Mouse (Mus musculus) embryonic facial prominence, embryonic 15.5 days (tissue): Measurements from ENCODE around the gene Irx2. TPM values are rescaled to one million over a fixed set of nuclear protein-coding genes. Genes with fewer than 3 reads are reported as not detected.

Source experiments
- ATAC-seq: fragments of 200-750 bp; cut with Nextera tagmentation; 2 replicates; pipeline ENCODE4 v1.8.0; 2017; ENCODE audit warnings: low read depth, moderate TSS enrichment; ENCODE audit not compliant: insufficient number of reproducible peaks, low FRiP score, low TSS enrichment
- H3K27ac ChIP-seq: fragments of 300-500 bp; sonication (generic); replicated peaks from 2 replicates; pipeline ENCODE4 v1.5.1; 2015; ENCODE audit warnings: mild to moderate bottlenecking, inconsistent platforms
- H3K27me3 ChIP-seq: fragments of 300-500 bp; sonication (generic); 2 replicates; pipeline ENCODE4 v1.6.1; 2015; ENCODE audit warnings: inconsistent platforms
- H3K36me3 ChIP-seq: fragments of 300-500 bp; sonication (generic); 2 replicates; pipeline ENCODE4 v1.6.1; 2015; ENCODE audit warnings: mild to moderate bottlenecking, inconsistent platforms
- H3K4me1 ChIP-seq: fragments of 300-500 bp; sonication (generic); 2 replicates; pipeline ENCODE4 v1.6.1; 2015; ENCODE audit warnings: inconsistent platforms
- H3K4me2 ChIP-seq: fragments of 300-500 bp; sonication (generic); replicated peaks from 2 replicates; pipeline ENCODE4 v1.6.1; 2015; ENCODE audit warnings: mild to moderate bottlenecking, inconsistent platforms
- H3K4me3 ChIP-seq: fragments of 300-500 bp; sonication (generic); replicated peaks from 2 replicates; pipeline ENCODE4 v1.5.1; 2015; ENCODE audit warnings: mild to moderate bottlenecking, inconsistent platforms
- H3K9ac ChIP-seq: fragments of 300-500 bp; sonication (generic); 2 replicates; pipeline ENCODE4 v1.6.1; 2015; ENCODE audit warnings: inconsistent platforms
- H3K9me3 ChIP-seq: fragments of 300-500 bp; sonication (generic); replicated peaks from 2 replicates; pipeline ENCODE4 v1.6.1; 2016; ENCODE audit warnings: inconsistent platforms
- WGBS: fragments of 180-500 bp; shearing (Covaris S2); methylation state at CpG from one replicate; pipeline ENCODE4 v1.1.7; 2015; 5-methylcytosine and 5-hydroxymethylcytosine counted together
- polyA plus RNA-seq: library from polyadenylated mRNA; unstranded; fragments of >200 nt; fragmentation: Nextera tagmentation; extraction: Ambion mirVana; gene quantifications from 2 replicates; pipeline ENCODE4 v1.2.1, GENCODE M21; 2015

Gene Irx2
- polyA plus RNA-seq, 1 experiment from 2014 or later: 35.2 TPM

GRCm38 (mm10) chr13:72627391-72628321, 964 bp upstream of the Irx2 start:
- Histone ChIP-seq H3K9ac (0 out of 2 replicates have a peak overlapping the region, but pooled peaks have one; percentile 21), H3K4me1 (peaks cover 49% of the 10 kb centered on the region), H3K4me2 (peak overlapping the region; percentile 93), H3K4me3 (peak overlapping the region; percentile 62), H3K27me3 (peaks cover 93% of the 10 kb centered on the region), H3K27ac (no peak overlapping the region), H3K9me3 (no peaks in the 10 kb centered on the region), H3K36me3 (no peaks in the 10 kb centered on the region)
- 0 out of 2 replicates have a peak, but pooled peaks have one; percentile 9 for ATAC-seq
- WGBS: under 1% methylated on average over 42 of the region's 42 CpGs

GRCm38 (mm10) chr13:72628935-72629631, 463 bp downstream of the Irx2 start:
- peak overlapping the region; percentile 73 for H3K27ac ChIP-seq
- H3K9me3 ChIP-seq: no peaks in the 10 kb centered on the region
- peaks cover 45% of the 10 kb centered on the region for H3K4me1 ChIP-seq
- WGBS: under 1% methylated on average over 86 of the region's 88 CpGs
- H3K4me3 ChIP-seq: peak overlapping the region; percentile 62
- no peaks in the 10 kb centered on the region for H3K36me3 ChIP-seq
- peak overlapping the region; percentile 50 for H3K9ac ChIP-seq
- peaks cover 90% of the 10 kb centered on the region for H3K27me3 ChIP-seq
- peak; percentile 31 for ATAC-seq
- peak overlapping the region; percentile 93 for H3K4me2 ChIP-seq

GRCm38 (mm10) chr13:72629806-72630205, 1.2 kb downstream of the Irx2 start:
- Histone ChIP-seq H3K4me2 (peak overlapping the region; percentile 93), H3K9me3 (no peaks in the 10 kb centered on the region), H3K4me1 (peaks cover 38% of the 10 kb centered on the region), H3K4me3 (peak overlapping the region; percentile 62), H3K9ac (no peak overlapping the region), H3K36me3 (no peaks in the 10 kb centered on the region), H3K27me3 (peaks cover 90% of the 10 kb centered on the region), H3K27ac (no peak overlapping the region; the same call in 1 of the 2 replicates)
- WGBS: 3% methylated on average over 13 of the region's 13 CpGs
- ATAC-seq: no peak

DNA sequence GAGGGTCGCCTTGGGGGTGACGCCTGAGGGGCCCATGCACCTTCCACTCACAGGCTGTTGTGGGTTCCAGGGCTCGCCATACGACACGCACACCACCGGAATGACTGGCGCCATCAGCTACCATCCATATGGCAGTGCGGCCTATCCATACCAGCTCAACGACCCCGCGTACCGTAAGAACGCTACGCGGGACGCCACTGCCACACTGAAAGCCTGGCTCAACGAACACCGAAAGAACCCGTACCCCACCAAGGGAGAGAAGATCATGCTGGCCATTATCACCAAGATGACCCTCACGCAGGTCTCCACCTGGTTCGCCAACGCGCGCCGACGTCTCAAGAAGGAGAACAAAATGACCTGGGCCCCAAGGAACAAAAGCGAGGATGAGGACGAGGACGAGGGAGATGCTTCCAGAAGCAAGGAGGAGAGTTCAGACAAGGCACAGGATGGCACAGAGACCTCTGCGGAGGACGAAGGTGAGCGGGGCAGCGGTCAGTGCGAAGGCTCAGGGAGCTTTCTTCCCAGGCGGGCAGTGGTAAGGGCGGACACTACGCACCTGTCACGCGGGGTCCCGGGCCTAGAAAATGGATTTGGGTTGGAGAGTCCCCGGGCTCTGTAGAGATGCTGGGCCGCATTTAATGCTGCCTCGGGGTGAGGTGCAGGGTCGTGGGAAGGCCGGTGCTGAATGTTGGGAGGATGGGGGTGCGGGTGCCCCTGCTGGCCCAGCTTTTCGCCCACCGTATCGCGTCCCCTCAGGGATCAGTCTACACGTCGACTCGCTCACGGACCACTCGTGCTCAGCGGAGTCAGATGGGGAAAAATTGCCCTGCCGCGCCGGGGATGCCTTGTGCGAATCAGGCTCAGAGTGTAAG, 2.1 kb downstream of the Irx2 start:
- no peaks in the 10 kb centered on the region for H3K9me3 ChIP-seq
- peaks cover 91% of the 10 kb centered on the region for H3K27me3 ChIP-seq
- no peak for ATAC-seq
- H3K36me3 ChIP-seq: no peaks in the 10 kb centered on the region
- H3K27ac ChIP-seq: no peak overlapping the region
- H3K4me2 ChIP-seq: peak overlapping the region; percentile 93
- H3K9ac ChIP-seq: peak overlapping the region; percentile 18; the same call in 1 of the 2 replicates
- peak overlapping the region; percentile 62 for H3K4me3 ChIP-seq
- WGBS: 5% methylated on average over 60 of the region's 60 CpGs
- H3K4me1 ChIP-seq: peaks cover 34% of the 10 kb centered on the region

- Histone ChIP-seq H3K27me3 (peaks cover 88% of the 10 kb centered on the region), H3K36me3 (no peaks in the 10 kb centered on the region), H3K9ac (peak overlapping the region; percentile 18; the same call in 1 of the 2 replicates), H3K9me3 (no peaks in the 10 kb centered on the region), H3K4me3 (peak overlapping the region; percentile 62), H3K27ac (no peak overlapping the region), H3K4me1 (peaks cover 34% of the 10 kb centered on the region), H3K4me2 (peak overlapping the region; percentile 93)
- no peak for ATAC-seq
- WGBS: under 1% methylated on average over 61 of the region's 62 CpGs
These were observed 2.9 kb downstream of the Irx2 start for GRCm38 (mm10) chr13:72631373-72632021.

- peak overlapping the region; percentile 93 for H3K4me2 ChIP-seq
- no peak overlapping the region for H3K27ac ChIP-seq
- WGBS: 18% methylated on average over 6 of the region's 6 CpGs
These were observed 3.7 kb downstream of the Irx2 start for GRCm38 (mm10) chr13:72632361-72632760.

DNA sequence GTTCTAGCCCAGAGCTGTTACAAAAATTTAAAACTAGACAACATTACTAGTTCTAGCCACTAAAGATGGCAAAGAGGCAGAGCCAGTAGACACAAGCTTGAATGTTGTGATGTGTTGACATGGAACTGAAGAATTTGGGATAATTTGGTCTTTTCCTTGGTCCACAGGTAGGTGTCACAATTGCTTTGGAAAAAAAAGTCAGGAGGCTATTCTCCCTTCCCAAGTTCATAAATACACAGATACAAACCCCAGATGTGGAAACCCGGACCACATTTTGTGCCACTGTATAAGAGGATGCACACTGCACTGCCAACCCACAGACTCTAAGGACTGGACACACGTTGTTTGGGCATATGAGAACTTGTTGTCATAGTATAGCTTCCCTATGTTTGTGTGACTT, 4.5 kb downstream of the Irx2 start:
- ATAC-seq: no peak
- H3K4me3 ChIP-seq: peak overlapping the region; percentile 62
- peak overlapping the region; percentile 93; the same call in 1 of the 2 replicates for H3K4me2 ChIP-seq
- H3K4me1 ChIP-seq: peaks cover 24% of the 10 kb centered on the region
- no peak overlapping the region for H3K27ac ChIP-seq
- no peaks in the 10 kb centered on the region for H3K36me3 ChIP-seq
- H3K27me3 ChIP-seq: peaks cover 88% of the 10 kb centered on the region
- H3K9ac ChIP-seq: no peak overlapping the region
- H3K9me3 ChIP-seq: no peaks in the 10 kb centered on the region
- 28% methylated on average over 2 of the region's 2 CpGs for WGBS

More at GRCm38 (mm10) chr13:72632361-72632760, 3.7 kb downstream of the Irx2 start:
- ATAC-seq: no peak
- Histone ChIP-seq H3K4me3 (peak overlapping the region; percentile 62), H3K9me3 (no peaks in the 10 kb centered on the region), H3K9ac (no peak overlapping the region), H3K4me1 (peaks cover 31% of the 10 kb centered on the region), H3K27me3 (peaks cover 88% of the 10 kb centered on the region), H3K36me3 (no peaks in the 10 kb centered on the region)

DNA sequence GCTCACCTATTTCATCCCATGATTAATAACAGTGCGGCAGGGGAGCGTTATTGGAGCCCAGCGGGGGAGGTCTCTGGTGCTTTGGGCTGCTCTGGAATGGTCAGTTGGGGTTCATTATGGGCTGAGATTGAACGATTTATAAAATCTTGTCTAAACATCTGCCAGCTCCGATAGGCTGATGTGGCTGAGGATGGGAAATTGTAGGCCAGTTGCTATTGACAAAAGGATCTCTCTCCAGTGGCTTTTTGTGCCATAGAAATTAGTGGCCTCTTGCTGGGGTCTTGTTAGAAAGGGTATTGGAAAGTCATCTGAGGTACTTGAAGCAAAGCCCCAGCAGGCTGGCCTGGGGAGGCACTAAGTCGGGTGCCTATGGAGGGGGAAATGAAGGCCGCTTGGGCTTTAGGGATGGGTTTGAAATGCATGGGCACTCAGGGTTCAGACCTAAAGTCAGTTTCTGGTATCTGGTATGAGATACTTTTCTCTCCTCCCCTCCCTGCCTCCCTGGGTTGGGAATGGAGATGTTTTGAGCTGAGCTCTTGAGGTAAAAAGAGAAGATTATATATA, 6.2 kb downstream of the Irx2 start:
- no peak overlapping the region for H3K4me2 ChIP-seq
- 27% methylated on average over 7 of the region's 7 CpGs for WGBS
- H3K36me3 ChIP-seq: no peaks in the 10 kb centered on the region
- peaks cover 28% of the 10 kb centered on the region for H3K4me1 ChIP-seq
- H3K9me3 ChIP-seq: no peaks in the 10 kb centered on the region
- H3K4me3 ChIP-seq: no peak overlapping the region
- ATAC-seq: no peak
- H3K9ac ChIP-seq: no peak overlapping the region
- peaks cover 91% of the 10 kb centered on the region for H3K27me3 ChIP-seq
- 0 out of 2 replicates have a peak overlapping the region, but pooled peaks have one; percentile 17 for H3K27ac ChIP-seq

DNA sequence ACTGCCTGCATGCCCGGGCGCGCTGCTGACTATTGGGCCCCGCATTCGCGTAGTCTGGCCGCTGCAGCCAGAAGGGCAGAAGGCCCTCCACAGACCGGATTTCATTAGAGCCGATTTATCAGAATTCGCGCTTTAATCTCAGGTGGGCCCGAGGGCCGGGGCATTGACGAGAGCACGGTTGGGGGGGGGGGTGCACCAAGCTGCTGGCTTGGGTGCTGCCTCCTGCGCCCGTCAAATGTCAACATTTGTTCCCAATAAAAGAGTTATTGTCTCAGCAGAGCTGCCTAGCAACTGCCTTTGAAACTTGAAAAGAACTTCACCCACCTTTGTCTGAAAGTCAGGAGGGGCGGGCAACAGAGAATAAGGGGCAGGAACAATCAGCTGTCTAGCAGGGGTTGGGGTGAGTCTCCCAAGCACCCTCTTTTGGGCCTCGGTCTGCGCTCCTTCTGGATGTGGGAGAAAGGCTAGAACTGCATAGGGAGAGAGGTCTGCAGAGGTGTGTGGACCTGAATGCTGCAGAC, 7.8 kb downstream of the Irx2 start:
- H3K4me2 ChIP-seq: no peak overlapping the region
- no peaks in the 10 kb centered on the region for H3K36me3 ChIP-seq
- no peak overlapping the region for H3K4me3 ChIP-seq
- H3K9me3 ChIP-seq: no peaks in the 10 kb centered on the region
- no peak overlapping the region for H3K9ac ChIP-seq
- no peak; the same call in 1 of the 2 replicates for ATAC-seq
- H3K4me1 ChIP-seq: peaks cover 26% of the 10 kb centered on the region
- H3K27me3 ChIP-seq: peaks cover 92% of the 10 kb centered on the region
- no peak overlapping the region for H3K27ac ChIP-seq
- 6% methylated on average over 20 of the region's 20 CpGs for WGBS

DNA sequence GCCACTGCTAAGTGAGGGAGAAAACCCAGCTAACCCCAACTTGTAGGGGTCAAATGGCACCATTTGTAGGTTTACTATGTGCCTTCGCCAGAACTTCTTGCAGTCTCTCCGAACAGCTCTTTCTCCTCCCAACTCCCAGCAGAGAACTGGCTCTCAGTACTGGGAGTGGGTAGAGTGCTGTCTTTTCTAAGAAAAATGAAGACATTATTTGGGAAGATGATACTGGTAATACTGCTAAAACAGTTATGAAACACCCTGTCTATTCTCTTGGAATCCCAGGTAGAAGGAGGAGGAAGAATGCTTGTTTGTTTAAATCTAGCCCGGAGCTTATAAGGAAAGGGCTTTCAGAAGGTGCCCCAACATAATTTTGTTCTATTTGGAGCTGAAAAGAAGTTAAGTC, 8.9 kb downstream of the Irx2 start:
- ATAC-seq: no peak
- H3K9ac ChIP-seq: no peak overlapping the region
- H3K4me2 ChIP-seq: no peak overlapping the region
- no peak overlapping the region for H3K4me3 ChIP-seq
- peaks cover 89% of the 10 kb centered on the region for H3K27me3 ChIP-seq
- H3K36me3 ChIP-seq: no peaks in the 10 kb centered on the region
- 13% methylated on average over 3 of the region's 3 CpGs for WGBS
- H3K27ac ChIP-seq: no peak overlapping the region
- no peaks in the 10 kb centered on the region for H3K9me3 ChIP-seq
- peaks cover 22% of the 10 kb centered on the region for H3K4me1 ChIP-seq
